Mouse (Mus musculus): Measurements from ENCODE around the gene Gab2.

Gene Gab2

DNA sequence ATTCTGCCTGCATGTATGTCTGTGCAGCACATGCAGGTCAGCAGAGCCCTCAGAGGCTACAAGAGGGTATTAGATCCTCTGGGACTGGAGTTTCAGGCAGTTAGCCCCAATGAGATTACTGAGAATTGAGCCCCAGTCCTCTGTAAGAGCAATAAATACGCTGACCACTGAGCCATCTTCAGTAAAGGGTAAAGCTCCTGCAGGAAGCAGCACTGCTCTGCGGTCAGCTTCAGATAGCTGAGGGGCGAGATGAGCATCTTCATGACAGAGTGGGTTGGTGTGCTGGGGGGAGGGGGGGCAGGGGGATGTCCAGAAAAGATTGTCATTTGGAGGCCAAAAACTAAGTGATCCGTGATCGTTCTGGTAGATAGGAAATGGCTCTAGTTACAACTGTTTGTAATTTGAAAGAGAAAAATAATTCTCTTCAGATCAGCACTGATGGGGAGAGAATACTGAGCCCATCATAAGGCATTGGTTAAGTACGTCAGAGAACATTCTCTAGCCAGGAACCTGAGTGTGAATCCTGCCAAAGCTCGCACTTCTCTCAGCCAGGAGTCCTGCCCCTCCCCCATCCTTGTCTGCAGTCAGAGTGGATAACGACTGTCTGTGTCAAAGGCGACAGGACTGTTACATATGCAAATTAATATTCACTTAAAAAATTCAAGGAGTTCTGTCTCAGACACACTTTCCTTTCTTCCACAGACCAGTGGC lies 264.9 kb downstream of the Gab2 start:
- DNase-seq (ENCODE audit: low spot score in 2 of 2): no peak

- no peak for DNase-seq (ENCODE audit: low spot score in 2 of 2)
These were observed 265.4 kb downstream of the Gab2 start for GRCm38 (mm10) chr7:97346822-97347166.

GRCm38 (mm10) chr7:97347464-97347863 lies 266.1 kb downstream of the Gab2 start:
- DNase-seq (ENCODE audit: low spot score in 2 of 2): no peak

DNA sequence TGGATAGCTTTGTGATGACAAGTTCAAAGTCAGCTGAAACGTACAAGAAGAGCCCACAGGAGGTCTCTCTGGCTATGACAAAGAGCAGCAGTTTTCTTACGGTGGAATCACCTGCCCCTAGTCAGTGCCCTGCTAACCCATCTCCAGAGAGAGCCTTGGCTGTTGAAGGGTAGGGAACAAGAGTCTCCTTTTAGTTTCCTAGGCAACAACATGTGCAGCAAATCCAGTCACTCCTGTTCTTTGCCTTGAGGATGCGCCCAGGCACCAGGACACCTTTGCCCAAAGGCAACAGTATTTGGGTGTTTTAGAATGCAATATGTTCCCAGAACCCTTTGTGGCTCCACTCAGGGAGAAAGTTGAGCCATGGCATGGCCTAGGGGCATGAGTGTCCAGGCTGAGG lies 266.9 kb downstream of the Gab2 start:
- no peak for DNase-seq (ENCODE audit: low spot score in 2 of 2)

DNA sequence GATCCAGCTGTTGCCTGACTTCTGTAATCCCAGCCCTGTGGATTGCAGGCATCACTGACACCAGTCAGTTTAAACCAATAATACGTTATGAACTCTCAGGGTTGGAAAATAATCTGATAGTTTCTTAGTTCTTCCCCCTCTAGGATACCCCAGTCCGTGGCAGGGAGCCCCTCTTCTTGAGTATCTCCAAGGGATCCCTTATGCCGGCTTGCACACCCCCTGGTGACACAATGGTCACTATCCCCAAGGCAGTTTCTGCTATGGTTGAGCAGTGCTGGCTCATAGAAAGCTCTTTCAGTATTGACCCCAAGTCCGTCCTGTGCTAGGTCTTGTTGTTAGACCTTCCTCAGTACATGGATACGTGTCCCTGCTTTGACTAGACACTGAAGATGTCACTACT lies 267.4 kb downstream of the Gab2 start:
- DNase-seq (ENCODE audit: low spot score in 2 of 2): no peak

GRCm38 (mm10) chr7:97349438-97349837 lies 268.1 kb downstream of the Gab2 start:
- no peak for DNase-seq (ENCODE audit: low spot score in 2 of 2)

DNA sequence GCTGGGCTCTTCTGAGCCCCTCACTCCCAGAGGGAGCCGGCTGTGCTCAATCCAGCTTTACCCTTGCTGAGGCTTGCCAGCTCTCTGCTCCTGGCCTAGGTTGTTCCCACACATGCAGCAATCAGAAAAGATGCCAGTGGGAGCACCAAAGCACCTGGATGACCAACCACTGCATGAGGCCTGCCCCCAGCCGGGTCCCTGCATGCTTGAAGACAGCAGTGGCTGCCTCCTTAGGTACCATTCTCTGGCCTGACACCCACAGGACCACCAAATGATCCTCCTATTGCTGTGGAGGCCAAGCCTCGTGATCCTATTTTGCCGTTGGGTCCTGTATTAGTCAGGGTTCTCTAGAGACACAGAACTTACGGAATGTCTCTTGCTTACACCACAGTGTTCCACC lies 269.5 kb downstream of the Gab2 start:
- DNase-seq (ENCODE audit: low spot score in 2 of 2): no peak

DNA sequence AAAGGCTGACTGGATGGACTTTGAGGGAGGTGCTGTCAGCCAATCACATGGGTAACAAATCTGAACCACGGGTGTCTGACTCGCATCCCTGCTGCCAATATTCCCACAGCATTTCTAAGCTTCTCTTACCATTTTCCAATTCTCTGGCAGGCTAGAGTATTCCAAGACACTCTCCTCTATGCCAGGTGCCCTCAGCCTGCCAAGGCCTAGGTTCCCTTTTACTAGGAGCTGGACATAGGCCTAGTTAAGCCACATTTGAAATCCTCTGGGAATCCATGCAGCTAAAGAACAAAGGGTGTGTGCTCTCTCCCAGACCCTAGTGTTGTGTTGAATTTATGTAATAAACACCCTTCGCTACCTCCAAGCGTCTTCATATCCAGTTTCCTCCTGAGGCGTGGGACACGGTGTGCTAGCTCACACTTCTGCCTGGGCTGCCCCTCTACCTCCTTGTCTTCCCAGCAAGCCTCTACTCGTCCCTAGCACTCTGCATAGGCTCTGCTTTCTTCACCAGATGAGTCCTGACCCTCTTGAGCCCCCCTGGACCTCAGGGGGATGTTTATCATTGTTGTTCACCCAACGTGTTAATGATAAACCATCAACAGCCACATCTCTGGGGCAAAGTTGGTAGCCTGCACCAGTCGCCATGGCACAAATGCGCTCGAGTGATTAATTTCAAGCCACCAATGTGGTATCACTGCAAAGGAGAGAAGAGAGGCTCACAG lies 270.6 kb downstream of the Gab2 start:
- no peak for DNase-seq (ENCODE audit: low spot score in 2 of 2)

- DNase-seq (ENCODE audit: low spot score in 2 of 2): no peak
These were observed 272.0 kb downstream of the Gab2 start for GRCm38 (mm10) chr7:97353356-97353755.

- DNase-seq (ENCODE audit: low spot score in 2 of 2): no peak
These were observed 273.9 kb downstream of the Gab2 start for GRCm38 (mm10) chr7:97355068-97355841.

GRCm38 (mm10) chr7:97356253-97356652 lies 274.9 kb downstream of the Gab2 start:
- no peak for DNase-seq (ENCODE audit: low spot score in 2 of 2)

DNA sequence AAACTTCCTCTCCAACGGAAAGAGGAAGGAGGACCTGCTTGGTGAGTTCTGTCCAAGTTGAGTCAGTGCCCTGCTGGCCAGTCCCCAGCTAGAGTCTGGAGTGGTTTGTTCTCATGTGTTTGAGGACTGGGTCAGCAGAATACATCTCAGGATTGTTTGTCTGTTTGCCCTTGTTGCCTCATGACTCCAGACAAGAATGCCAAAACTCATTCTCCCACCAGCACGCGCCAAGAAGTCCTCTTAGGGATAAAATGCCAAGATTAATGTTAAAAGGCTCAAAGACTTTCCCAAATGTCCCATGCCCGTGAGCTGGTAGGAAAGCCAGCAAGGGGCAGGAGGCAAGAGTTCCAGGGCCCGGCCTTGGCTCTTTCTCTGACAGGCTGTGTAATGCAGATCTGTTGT lies 275.5 kb downstream of the Gab2 start:
- DNase-seq (ENCODE audit: low spot score in 2 of 2): no peak

GRCm38 (mm10) chr7:97357840-97358239 lies 276.5 kb downstream of the Gab2 start:
- DNase-seq (ENCODE audit: low spot score in 2 of 2): no peak

DNA sequence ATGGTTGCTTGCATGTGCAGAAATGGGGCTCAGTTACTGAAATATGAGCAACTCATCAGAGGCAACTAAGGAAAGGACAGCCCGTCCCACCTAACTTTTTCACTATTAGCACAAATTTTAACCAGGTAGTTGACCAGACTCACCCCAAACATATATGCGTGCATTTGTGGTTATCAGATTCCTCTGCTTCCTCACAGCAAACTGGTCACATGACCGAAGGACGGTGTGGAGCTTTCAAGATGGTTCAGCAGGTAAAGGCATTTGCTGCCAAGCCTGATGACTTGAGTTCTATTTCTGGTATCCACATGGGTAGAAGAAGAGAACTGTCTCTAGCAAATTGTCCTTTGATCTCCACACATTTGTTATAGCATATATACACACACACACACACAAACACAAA lies 277.0 kb downstream of the Gab2 start:
- DNase-seq (ENCODE audit: low spot score in 2 of 2): no peak
